Mouse (Mus musculus) stomach, postnatal 0 days (tissue): ENCODE measurements around the gene P2ry2. TPM values are rescaled to one million over a fixed set of nuclear protein-coding genes. Genes with fewer than 3 reads are reported as not detected.

Source experiments
- ATAC-seq: fragments of 200-750 bp; cut with Nextera tagmentation; 2 replicates; pipeline ENCODE4 v1.8.0; 2017; ENCODE audit not compliant: low FRiP score, low TSS enrichment
- DNase-seq: peaks from one replicate; pipeline ENCODE4 v3.0.0-alpha.2; 2016; ENCODE audit warnings: low spot score
- H3K27ac ChIP-seq: fragments of 300-500 bp; sonication (generic); replicated peaks from 2 replicates; pipeline ENCODE4 v1.5.1; 2014; ENCODE audit warnings: mild to moderate bottlenecking, control low read depth
- H3K27me3 ChIP-seq: fragments of 300-500 bp; sonication (generic); 2 replicates; pipeline ENCODE4 v1.6.1; 2014; ENCODE audit warnings: low read length; ENCODE audit not compliant: control insufficient read depth, insufficient read depth
- H3K36me3 ChIP-seq: fragments of 300-500 bp; sonication (generic); 2 replicates; pipeline ENCODE4 v1.6.1; 2014; ENCODE audit warnings: low read length, mixed read lengths; ENCODE audit not compliant: control insufficient read depth, insufficient read depth
- H3K4me1 ChIP-seq: fragments of 300-500 bp; sonication (generic); replicated peaks from 2 replicates; pipeline ENCODE4 v1.6.1; 2014; ENCODE audit warnings: antibody characterized with exemption; ENCODE audit not compliant: control insufficient read depth, insufficient read depth
- H3K4me2 ChIP-seq: fragments of 300-500 bp; sonication (generic); replicated peaks from 2 replicates; pipeline ENCODE4 v1.6.1; 2014; ENCODE audit warnings: low read depth, mild to moderate bottlenecking, control low read depth, moderate library complexity
- H3K4me3 ChIP-seq: fragments of 300-500 bp; sonication (generic); 2 replicates; pipeline ENCODE4 v1.5.1; 2014; ENCODE audit warnings: low read depth, low read length, control low read depth
- H3K9ac ChIP-seq: fragments of 300-500 bp; sonication (generic); 2 replicates; pipeline ENCODE4 v1.6.1; 2014; ENCODE audit warnings: mild to moderate bottlenecking, low read length, control low read depth, mixed read lengths
- H3K9me3 ChIP-seq: fragments of 300-500 bp; sonication (generic); 2 replicates; pipeline ENCODE4 v1.6.1; 2016; ENCODE audit warnings: low read length; ENCODE audit not compliant: control insufficient read depth
- CTCF ChIP-seq: IDR thresholded peaks from 2 replicates; pipeline ENCODE4 v1.5.1; 2016; ENCODE audit warnings: antibody characterized with exemption, low read depth, mild to moderate bottlenecking, moderate library complexity
- EP300 ChIP-seq: optimal IDR thresholded peaks from 2 replicates; pipeline ENCODE3; 2016; ENCODE audit warnings: antibody characterized with exemption
- WGBS: fragments of 180-500 bp; shearing (Covaris S2); extraction: QIAGEN DNeasy Blood & Tissue Kit; methylation state at CpG from one replicate; pipeline ENCODE4 v1.1.7; 2014; 5-methylcytosine and 5-hydroxymethylcytosine counted together
- polyA plus RNA-seq: library from polyadenylated mRNA; unstranded; fragments of >200 nt; fragmentation: Nextera tagmentation; extraction: Ambion mirVana; gene quantifications from 2 replicates; pipeline ENCODE4 v1.2.1, GENCODE M21; 2015

Gene P2ry2
- polyA plus RNA-seq, 1 experiment from 2014 or later, result 5.7 TPM

GRCm38 (mm10) chr7:100997215-100997614 lies 15.5 kb downstream of the P2ry2 start:
- DNase-seq (no peak), ATAC-seq (no peak)
- Histone ChIP-seq H3K9ac (no peak overlapping the region), H3K36me3 (no peaks in the 10 kb centered on the region; the same call in 1 of the 2 replicates), H3K27ac (no peak overlapping the region), H3K4me3 (no peak overlapping the region), H3K27me3 (no peaks in the 10 kb centered on the region), H3K4me2 (no peak overlapping the region), H3K9me3 (no peaks in the 10 kb centered on the region), H3K4me1 (no peaks in the 10 kb centered on the region)
- 56% methylated on average over 1 of the region's 1 CpGs for WGBS
- no peak for TF ChIP-seq EP300
- TF ChIP-seq CTCF, result no peak

- ATAC-seq (no peak), DNase-seq (no peak)
- Histone ChIP-seq H3K9ac (no peak overlapping the region), H3K4me3 (no peak overlapping the region), H3K27me3 (no peaks in the 10 kb centered on the region), H3K4me1 (no peaks in the 10 kb centered on the region), H3K4me2 (no peak overlapping the region), H3K27ac (no peak overlapping the region), H3K36me3 (no peaks in the 10 kb centered on the region; the same call in 1 of the 2 replicates), H3K9me3 (no peaks in the 10 kb centered on the region)
- whole genome bisulfite sequencing, result 87% methylated on average over 3 of the region's 3 CpGs
- TF ChIP-seq CTCF (no peak), EP300 (no peak)
Observed at GRCm38 (mm10) chr7:100995951-100996350, 16.7 kb downstream of the P2ry2 start.

- Histone ChIP-seq H3K27ac (no peak overlapping the region), H3K4me1 (no peaks in the 10 kb centered on the region), H3K27me3 (no peaks in the 10 kb centered on the region), H3K36me3 (no peaks in the 10 kb centered on the region; the same call in 1 of the 2 replicates), H3K4me2 (no peak overlapping the region), H3K9ac (no peak overlapping the region), H3K4me3 (no peak overlapping the region), H3K9me3 (no peaks in the 10 kb centered on the region)
- TF ChIP-seq EP300, result no peak
- DNase-seq (no peak), ATAC-seq (no peak)
- 91% methylated on average over 7 of the region's 7 CpGs for WGBS
Observed at GRCm38 (mm10) chr7:100995260-100995864, 17.3 kb downstream of the P2ry2 start.

GRCm38 (mm10) chr7:100993166-100993565 lies 19.5 kb downstream of the P2ry2 start:
- no peaks in the 10 kb centered on the region for H3K4me1 ChIP-seq
- peak; percentile 40; the same call in 1 of the 2 replicates for ATAC-seq
- 56% methylated on average over 4 of the region's 4 CpGs for WGBS
- no peaks in the 10 kb centered on the region for H3K9me3 ChIP-seq
- H3K9ac ChIP-seq, result no peak overlapping the region
- TF ChIP-seq EP300 (no peak), CTCF (no peak)
- H3K36me3 ChIP-seq, result no peaks in the 10 kb centered on the region
- no peak overlapping the region for H3K4me3 ChIP-seq
- DNase-seq, result no peak
- H3K27ac ChIP-seq, result no peak overlapping the region
- no peaks in the 10 kb centered on the region for H3K27me3 ChIP-seq
- no peak overlapping the region for H3K4me2 ChIP-seq

GRCm38 (mm10) chr7:100991972-100992371 lies 20.7 kb downstream of the P2ry2 start:
- Histone ChIP-seq H3K9me3 (no peaks in the 10 kb centered on the region), H3K36me3 (no peaks in the 10 kb centered on the region), H3K27ac (no peak overlapping the region), H3K9ac (no peak overlapping the region), H3K27me3 (no peaks in the 10 kb centered on the region), H3K4me1 (no peaks in the 10 kb centered on the region), H3K4me2 (no peak overlapping the region), H3K4me3 (no peak overlapping the region)
- ATAC-seq (no peak), DNase-seq (no peak)
- no peak for TF ChIP-seq CTCF
- no peak for TF ChIP-seq EP300
- 80% methylated on average over 3 of the region's 3 CpGs for WGBS

GRCm38 (mm10) chr7:100990636-100991311 lies 21.9 kb downstream of the P2ry2 start:
- no peaks in the 10 kb centered on the region for H3K36me3 ChIP-seq
- DNase-seq, result peak; percentile 12
- no peak for ATAC-seq
- no peaks in the 10 kb centered on the region for H3K9me3 ChIP-seq
- H3K4me2 ChIP-seq, result no peak overlapping the region
- 65% methylated on average over 9 of the region's 9 CpGs for WGBS
- H3K4me3 ChIP-seq, result no peak overlapping the region
- no peak overlapping the region for H3K27ac ChIP-seq
- no peak overlapping the region for H3K9ac ChIP-seq
- no peaks in the 10 kb centered on the region for H3K27me3 ChIP-seq
- TF ChIP-seq CTCF (no peak), EP300 (no peak)
- H3K4me1 ChIP-seq, result no peaks in the 10 kb centered on the region
